Mouse (Mus musculus): Measurements from ENCODE around the gene Gm49601. TPM values are rescaled to one million over a fixed set of nuclear protein-coding genes. Genes with fewer than 3 reads are reported as not detected.

Gm49601 gene
- polyA plus RNA-seq, 1 experiment from 2014 or later = 2.1 TPM

- Histone ChIP-seq H3K4me2 (replicated peaks; ENCODE audit: low read depth, low read length) (no peak overlapping the region), H3K27ac (ENCODE audit: low read length) (no peak overlapping the region), H3K4me1 (ENCODE audit: insufficient read depth, low read length) (peaks cover 19% of the 10 kb centered on the region), H3K27me3 (ENCODE audit: insufficient read depth, low read length) (peaks cover 61% of the 10 kb centered on the region), H3K4me3 (ENCODE audit: low read length) (no peak overlapping the region), H3K9ac (replicated peaks; ENCODE audit: low read length) (no peak overlapping the region), H3K36me3 (ENCODE audit: insufficient read depth, low read length) (no peaks in the 10 kb centered on the region), H3K9me3 (ENCODE audit: low read length) (no peaks in the 10 kb centered on the region)
- 87% methylated on average over 2 of the region's 2 CpGs for WGBS
- no peak for ATAC-seq (ENCODE audit: low FRiP score, low TSS enrichment)
These were observed 32.3 kb downstream of the Gm49601 start for GRCm38 (mm10) chr16:18593930-18594329.

DNA sequence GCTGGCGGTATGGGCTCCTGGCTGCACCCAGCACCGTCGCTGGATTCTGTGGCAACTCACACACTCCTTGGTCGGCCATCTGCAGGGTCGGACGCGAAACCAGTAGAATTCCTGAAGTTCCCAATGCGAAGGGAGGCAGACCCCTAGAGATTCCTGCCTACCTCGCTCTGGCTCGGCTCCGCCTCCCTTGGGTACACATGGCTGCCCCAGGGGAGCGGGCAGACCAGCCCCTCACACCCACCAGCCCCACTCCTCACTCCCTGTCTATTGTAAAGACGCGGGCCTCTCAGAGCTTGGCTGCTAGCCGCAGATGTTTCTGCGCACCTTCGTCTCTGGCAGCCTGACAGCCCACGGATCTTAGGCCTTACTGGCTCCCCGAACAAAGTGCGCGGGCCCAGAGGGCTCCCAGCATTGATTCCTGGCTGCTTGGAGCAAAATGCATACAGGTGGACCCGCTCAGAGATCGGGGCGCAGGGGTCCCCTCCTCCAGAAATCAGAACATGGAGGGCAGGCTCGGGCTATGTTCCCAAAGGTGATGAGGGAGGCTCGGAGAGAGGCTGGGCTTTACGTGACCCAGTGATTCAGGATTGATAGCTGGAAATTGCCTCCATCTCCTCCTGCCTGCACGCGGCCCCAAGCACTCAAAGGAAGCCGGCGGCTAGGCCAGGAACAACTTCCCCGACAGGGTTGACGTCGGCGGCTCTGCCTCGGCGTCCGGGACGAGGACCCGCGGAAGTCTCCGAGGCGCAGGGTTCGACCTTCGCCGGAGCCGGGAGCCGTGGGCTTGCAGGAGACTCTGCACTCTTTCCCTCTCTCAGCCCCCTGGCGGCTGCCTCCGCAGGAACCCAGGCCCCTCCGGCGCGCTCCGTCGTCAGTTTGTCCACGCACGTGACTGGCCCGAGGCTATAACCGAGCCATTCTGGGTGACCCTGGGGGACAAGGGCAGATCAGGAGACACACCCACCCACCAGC is 34.9 kb downstream of the Gm49601 start:
- 0 out of 2 replicates have a peak, but pooled peaks have one; percentile 24 for ATAC-seq (ENCODE audit: low FRiP score, low TSS enrichment)
- H3K4me3 ChIP-seq (ENCODE audit: low read length) = peak overlapping the region; percentile 36
- no peaks in the 10 kb centered on the region for H3K9me3 ChIP-seq (ENCODE audit: low read length)
- H3K27me3 ChIP-seq (ENCODE audit: insufficient read depth, low read length) = peaks cover 81% of the 10 kb centered on the region
- H3K27ac ChIP-seq (ENCODE audit: low read length) = no peak overlapping the region
- peak overlapping the region; percentile 44 for H3K4me2 ChIP-seq (replicated peaks; ENCODE audit: low read depth, low read length)
- H3K36me3 ChIP-seq (ENCODE audit: insufficient read depth, low read length) = no peaks in the 10 kb centered on the region
- WGBS = 2% methylated on average over 59 of the region's 59 CpGs
- H3K4me1 ChIP-seq (ENCODE audit: insufficient read depth, low read length) = peaks cover 38% of the 10 kb centered on the region
- H3K9ac ChIP-seq (replicated peaks; ENCODE audit: low read length) = 0 out of 2 replicates have a peak overlapping the region, but pooled peaks have one; percentile 9

- Histone ChIP-seq H3K4me2 (replicated peaks; ENCODE audit: low read depth, low read length) (peak within 1 kb of the TSS; percentile 49), H3K36me3 (ENCODE audit: insufficient read depth, low read length) (no peaks in the 10 kb centered on the region), H3K27ac (ENCODE audit: low read length) (no peak within 1 kb of the TSS), H3K9me3 (ENCODE audit: low read length) (no peaks in the 10 kb centered on the region), H3K4me3 (ENCODE audit: low read length) (peak within 1 kb of the TSS; percentile 36), H3K9ac (replicated peaks; ENCODE audit: low read length) (0 out of 2 replicates have a peak within 1 kb of the TSS, but pooled peaks have one; percentile 9), H3K4me1 (ENCODE audit: insufficient read depth, low read length) (peaks cover 42% of the 10 kb centered on the region), H3K27me3 (ENCODE audit: insufficient read depth, low read length) (peaks cover 94% of the 10 kb centered on the region)
- WGBS = 4% methylated on average over 48 of the region's 48 CpGs
- ATAC-seq (ENCODE audit: low FRiP score, low TSS enrichment) = peak; percentile 24; the same call in 1 of the 2 replicates
These were observed 36.1 kb downstream of the Gm49601 start, which contains the start of gene Tbx1 for GRCm38 (mm10) chr16:18589804-18590790. Gene Tbx1 (minus strand): TSS chr16:18590671.

DNA sequence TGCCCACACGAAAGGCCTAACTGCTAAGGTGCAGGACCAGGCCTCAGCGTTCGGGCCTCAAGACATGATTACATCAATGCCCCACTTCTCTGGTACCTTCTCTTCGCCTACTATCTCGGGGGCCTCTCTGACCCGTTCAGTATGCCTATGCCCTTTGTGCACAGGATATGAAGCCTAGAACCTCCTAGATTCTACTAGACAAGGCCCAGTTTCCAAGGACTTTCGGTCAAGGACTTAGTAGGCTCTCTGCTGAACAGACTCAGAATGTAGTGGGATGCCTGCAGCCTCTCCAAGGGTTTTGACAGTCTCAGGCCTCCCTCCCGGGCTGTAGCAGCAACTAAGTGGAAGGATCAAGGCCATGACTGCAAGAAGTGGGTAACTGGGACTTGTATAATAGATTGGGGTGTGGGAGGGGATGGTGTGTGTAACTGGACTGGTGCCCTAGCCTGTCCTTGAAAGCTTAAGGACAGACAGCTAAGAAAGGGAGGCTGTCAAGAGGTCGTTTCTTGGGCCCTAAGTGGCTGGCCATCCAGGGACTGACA is 37.1 kb downstream of the Gm49601 start:
- H3K4me1 ChIP-seq (ENCODE audit: insufficient read depth, low read length) = peaks cover 42% of the 10 kb centered on the region
- no peak for ATAC-seq (ENCODE audit: low FRiP score, low TSS enrichment)
- 39% methylated on average over 9 of the region's 9 CpGs for WGBS
- H3K27ac ChIP-seq (ENCODE audit: low read length) = no peak overlapping the region
- H3K9me3 ChIP-seq (ENCODE audit: low read length) = no peaks in the 10 kb centered on the region
- no peaks in the 10 kb centered on the region for H3K36me3 ChIP-seq (ENCODE audit: insufficient read depth, low read length)
- H3K4me2 ChIP-seq (replicated peaks; ENCODE audit: low read depth, low read length) = no peak overlapping the region
- no peak overlapping the region for H3K9ac ChIP-seq (replicated peaks; ENCODE audit: low read length)
- no peak overlapping the region for H3K4me3 ChIP-seq (ENCODE audit: low read length)
- peaks cover 94% of the 10 kb centered on the region for H3K27me3 ChIP-seq (ENCODE audit: insufficient read depth, low read length)

GRCm38 (mm10) chr16:18588738-18589055 is 37.5 kb downstream of the Gm49601 start:
- WGBS = 5% methylated on average over 31 of the region's 31 CpGs
- H3K27me3 ChIP-seq (ENCODE audit: insufficient read depth, low read length) = peaks cover 94% of the 10 kb centered on the region
- ATAC-seq (ENCODE audit: low FRiP score, low TSS enrichment) = no peak
- no peak overlapping the region for H3K27ac ChIP-seq (ENCODE audit: low read length)
- H3K9ac ChIP-seq (replicated peaks; ENCODE audit: low read length) = no peak overlapping the region
- peak overlapping the region; percentile 25 for H3K4me3 ChIP-seq (ENCODE audit: low read length)
- no peaks in the 10 kb centered on the region for H3K9me3 ChIP-seq (ENCODE audit: low read length)
- no peaks in the 10 kb centered on the region for H3K36me3 ChIP-seq (ENCODE audit: insufficient read depth, low read length)
- H3K4me2 ChIP-seq (replicated peaks; ENCODE audit: low read depth, low read length) = 0 out of 2 replicates have a peak overlapping the region, but pooled peaks have one; percentile 26
- peaks cover 42% of the 10 kb centered on the region for H3K4me1 ChIP-seq (ENCODE audit: insufficient read depth, low read length)

GRCm38 (mm10) chr16:18587847-18588737 is 38.1 kb downstream of the Gm49601 start:
- Histone ChIP-seq H3K27me3 (ENCODE audit: insufficient read depth, low read length) (peaks cover 94% of the 10 kb centered on the region), H3K27ac (ENCODE audit: low read length) (no peak overlapping the region), H3K9ac (replicated peaks; ENCODE audit: low read length) (no peak overlapping the region), H3K4me1 (ENCODE audit: insufficient read depth, low read length) (peaks cover 42% of the 10 kb centered on the region), H3K4me3 (ENCODE audit: low read length) (peak overlapping the region; percentile 25), H3K36me3 (ENCODE audit: insufficient read depth, low read length) (no peaks in the 10 kb centered on the region), H3K4me2 (replicated peaks; ENCODE audit: low read depth, low read length) (peak overlapping the region; percentile 42), H3K9me3 (ENCODE audit: low read length) (no peaks in the 10 kb centered on the region)
- 5% methylated on average over 51 of the region's 57 CpGs for WGBS
- peak; percentile 28; the same call in 1 of the 2 replicates for ATAC-seq (ENCODE audit: low FRiP score, low TSS enrichment)

- H3K4me3 ChIP-seq (ENCODE audit: low read length) = peak overlapping the region; percentile 47
- H3K4me2 ChIP-seq (replicated peaks; ENCODE audit: low read depth, low read length) = peak overlapping the region; percentile 65
- no peaks in the 10 kb centered on the region for H3K9me3 ChIP-seq (ENCODE audit: low read length)
- H3K27ac ChIP-seq (ENCODE audit: low read length) = no peak overlapping the region
- WGBS = 2% methylated on average over 33 of the region's 62 CpGs
- peaks cover 47% of the 10 kb centered on the region for H3K4me1 ChIP-seq (ENCODE audit: insufficient read depth, low read length)
- peak overlapping the region; percentile 32 for H3K9ac ChIP-seq (replicated peaks; ENCODE audit: low read length)
- H3K27me3 ChIP-seq (ENCODE audit: insufficient read depth, low read length) = peaks cover 99% of the 10 kb centered on the region
- no peaks in the 10 kb centered on the region for H3K36me3 ChIP-seq (ENCODE audit: insufficient read depth, low read length)
- ATAC-seq (ENCODE audit: low FRiP score, low TSS enrichment) = no peak
These were observed 39.2 kb downstream of the Gm49601 start for GRCm38 (mm10) chr16:18586906-18587546.

DNA sequence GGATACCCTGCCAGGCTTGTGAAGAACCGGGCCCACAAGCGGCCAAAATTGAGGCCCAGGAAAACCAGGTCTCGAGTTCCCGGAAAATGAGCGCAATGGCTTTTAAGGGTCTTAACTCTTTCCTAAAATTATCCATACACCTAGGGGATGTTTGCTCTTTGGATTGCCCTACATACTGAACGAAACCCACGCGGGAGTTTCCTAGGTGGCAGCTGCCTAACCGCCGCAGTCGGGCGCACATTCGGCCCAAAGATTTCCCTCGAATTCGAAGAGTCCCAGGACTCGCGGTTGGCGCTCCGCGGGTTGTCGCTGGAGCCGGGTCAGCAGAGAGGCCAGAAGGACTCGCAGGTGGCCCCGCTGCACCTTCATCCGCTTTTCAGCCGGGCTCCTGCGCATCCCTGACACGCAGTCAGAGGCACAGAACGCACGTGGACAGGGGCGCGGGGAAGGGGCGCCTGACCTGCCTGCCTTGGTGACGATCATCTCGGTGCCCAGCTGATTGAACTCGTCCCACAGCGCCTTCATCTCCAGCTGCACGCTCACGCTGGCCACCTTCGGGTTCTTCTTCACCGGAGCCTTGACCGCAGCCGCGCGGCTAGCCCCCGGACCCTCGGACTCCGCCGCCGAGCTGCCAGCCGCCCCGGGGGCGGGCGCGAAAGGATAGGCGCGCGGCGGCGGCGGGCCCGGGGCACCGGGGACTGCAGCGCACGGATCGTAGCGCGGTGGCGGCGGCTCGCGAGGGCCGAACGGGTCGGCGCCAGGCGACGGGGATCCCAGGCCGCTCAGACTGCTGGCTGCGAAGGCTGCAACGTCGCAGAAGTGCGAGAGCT is 39.9 kb downstream of the Gm49601 start:
- H3K27me3 ChIP-seq (ENCODE audit: insufficient read depth, low read length) = peaks cover 99% of the 10 kb centered on the region
- no peaks in the 10 kb centered on the region for H3K36me3 ChIP-seq (ENCODE audit: insufficient read depth, low read length)
- H3K4me1 ChIP-seq (ENCODE audit: insufficient read depth, low read length) = peaks cover 48% of the 10 kb centered on the region
- H3K4me3 ChIP-seq (ENCODE audit: low read length) = peak overlapping the region; percentile 47
- H3K27ac ChIP-seq (ENCODE audit: low read length) = no peak overlapping the region
- no peak for ATAC-seq (ENCODE audit: low FRiP score, low TSS enrichment)
- H3K4me2 ChIP-seq (replicated peaks; ENCODE audit: low read depth, low read length) = peak overlapping the region; percentile 65
- WGBS = 4% methylated on average over 83 of the region's 83 CpGs
- H3K9me3 ChIP-seq (ENCODE audit: low read length) = no peaks in the 10 kb centered on the region
- H3K9ac ChIP-seq (replicated peaks; ENCODE audit: low read length) = peak overlapping the region; percentile 32
